Mouse (Mus musculus) CH12.LX (cell line): ENCODE results near the gene Supt16.

Experiments
- CTCF ChIP-seq, 2 experiments: IDR thresholded peaks in 1 of 2; conservative IDR thresholded peaks in 1 of 2; 2 replicates each; pipeline ENCODE4 v1.5.1; 2011 to 2012; ENCODE audit warnings: low read depth in 2 of 2, low read length in 2 of 2, improper control_type of control experiment in 1 of 2, inconsistent platforms in 1 of 2, mild to moderate bottlenecking in 1 of 2, moderate library complexity in 1 of 2
- GABPA ChIP-seq: IDR thresholded peaks from 2 replicates; pipeline ENCODE4 v1.6.1; 2012; ENCODE audit warnings: low read depth, low read length, improper control_type of control experiment, inconsistent platforms; ENCODE audit not compliant: insufficient replicate concordance
- MEF2A ChIP-seq: IDR thresholded peaks from 2 replicates; pipeline ENCODE4 v1.6.1; 2014; ENCODE audit warnings: low read depth, mild to moderate bottlenecking, inconsistent platforms, low read length, improper control_type of control experiment, borderline replicate concordance
- POLR2A ChIP-seq: IDR thresholded peaks from 2 replicates; pipeline ENCODE4 v1.6.1; 2011; ENCODE audit warnings: low read depth, mild to moderate bottlenecking, improper control_type of control experiment, low read length
- POLR2AphosphoS2 ChIP-seq: IDR thresholded peaks from 2 replicates; pipeline ENCODE4 v1.6.1; 2011; ENCODE audit warnings: low read depth, low read length, improper control_type of control experiment
- ZC3H11A ChIP-seq: IDR thresholded peaks from 2 replicates; pipeline ENCODE4 v1.6.1; 2012; ENCODE audit warnings: low read depth, mild to moderate bottlenecking, inconsistent platforms, low read length, improper control_type of control experiment
- ZNF384 ChIP-seq: IDR thresholded peaks from 2 replicates; pipeline ENCODE4 v1.6.1; 2012; ENCODE audit warnings: low read depth, low read length, improper control_type of control experiment, inconsistent platforms

- TF ChIP-seq CTCF (conservative IDR thresholded peaks at IDR 0.05 in 1 of 2, IDR thresholded peaks at IDR 0.05 in 1 of 2; ENCODE audit: low read depth in 2 of 2, low read length in 2 of 2) (no peak), POLR2AphosphoS2 (no peak), GABPA (no peak), MEF2A (no peak), ZC3H11A (no peak), POLR2A (no peak), ZNF384 (no peak)
Measured at GRCm38 (mm10) chr14:52124636-52125035, 72.6 kb downstream of the Supt16 start.
